Mouse (Mus musculus) kidney, postnatal 0 days (tissue): ENCODE data around the gene Supt3. TPM values are rescaled to one million over a fixed set of nuclear protein-coding genes. Genes with fewer than 3 reads are reported as not detected.

ENCODE experiments used
- ATAC-seq: fragments of 200-750 bp; cut with Nextera tagmentation; replicated peaks from 2 replicates; pipeline ENCODE4 v1.8.0; 2017; ENCODE audit warnings: low read depth, moderate number of reproducible peaks, moderate TSS enrichment, moderate library complexity; ENCODE audit not compliant: low FRiP score
- DNase-seq: peaks from one replicate; pipeline ENCODE4 v3.0.0-alpha.2; 2016; ENCODE audit warnings: low spot score
- H3K27ac ChIP-seq: fragments of 300-500 bp; sonication (generic); 2 replicates; pipeline ENCODE4 v1.5.1; 2014; ENCODE audit warnings: mild to moderate bottlenecking
- H3K27me3 ChIP-seq: fragments of 300-500 bp; sonication (generic); 2 replicates; pipeline ENCODE4 v1.6.1; 2014; ENCODE audit warnings: low read length, mixed read lengths; ENCODE audit not compliant: insufficient read depth
- H3K36me3 ChIP-seq: fragments of 300-500 bp; sonication (generic); 2 replicates; pipeline ENCODE4 v1.6.1; 2014; ENCODE audit warnings: low read length, mixed read lengths; ENCODE audit not compliant: insufficient read depth
- H3K4me1 ChIP-seq: fragments of 300-500 bp; sonication (generic); replicated peaks from 2 replicates; pipeline ENCODE4 v1.6.1; 2014; ENCODE audit warnings: antibody characterized with exemption, low read length, mixed read lengths; ENCODE audit not compliant: insufficient read depth
- H3K4me2 ChIP-seq: fragments of 300-500 bp; sonication (generic); 2 replicates; pipeline ENCODE4 v1.6.1; 2014; ENCODE audit warnings: mild to moderate bottlenecking, low read length, moderate library complexity, mixed read lengths
- H3K4me3 ChIP-seq: fragments of 300-500 bp; sonication (generic); replicated peaks from 2 replicates; pipeline ENCODE4 v1.5.1; 2014; ENCODE audit warnings: low read depth, low read length
- H3K9ac ChIP-seq: fragments of 300-500 bp; sonication (generic); 2 replicates; pipeline ENCODE4 v1.6.1; 2014; ENCODE audit warnings: low read depth, low read length
- H3K9me3 ChIP-seq: fragments of 300-500 bp; sonication (generic); replicated peaks from 2 replicates; pipeline ENCODE4 v1.6.1; 2016; ENCODE audit warnings: low read length, inconsistent platforms, mixed read lengths
- CTCF ChIP-seq: IDR thresholded peaks from 2 replicates; pipeline ENCODE4 v1.5.1; 2016; ENCODE audit warnings: antibody characterized with exemption, low read depth, mild to moderate bottlenecking, moderate library complexity
- WGBS: fragments of 180-500 bp; shearing (Covaris S2); extraction: QIAGEN DNeasy Blood & Tissue Kit; methylation state at CpG from one replicate; pipeline ENCODE4 v1.1.7; 2014; 5-methylcytosine and 5-hydroxymethylcytosine counted together
- polyA plus RNA-seq: library from polyadenylated mRNA; unstranded; fragments of >200 nt; fragmentation: Nextera tagmentation; extraction: Ambion mirVana; gene quantifications from 2 replicates; pipeline ENCODE4 v1.2.1, GENCODE M21; 2015

The Supt3 gene
- polyA plus RNA-seq, 1 experiment from 2014 or later: 19.2 TPM

DNA sequence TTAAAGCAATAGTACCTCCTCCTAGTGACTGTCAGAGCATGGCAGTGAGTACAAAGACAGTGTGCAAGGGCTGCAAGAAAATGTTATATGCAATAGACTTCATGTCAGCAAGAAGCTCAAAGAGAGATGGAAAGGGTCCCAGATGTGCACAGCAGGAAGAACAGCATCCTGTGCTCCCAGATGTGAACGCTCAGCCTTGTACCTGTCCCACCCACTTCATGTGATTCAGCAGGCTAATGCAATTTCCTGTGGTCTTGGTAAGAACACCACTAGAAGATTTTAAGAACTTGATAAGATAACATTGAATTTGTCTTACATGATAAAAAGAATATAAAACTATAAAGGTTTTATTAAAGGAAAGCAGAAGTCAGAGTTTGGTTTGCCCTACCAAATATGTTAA lies 230.5 kb downstream of the Supt3 start:
- TF ChIP-seq CTCF: no peak
- Histone ChIP-seq H3K27ac (no peak overlapping the region), H3K9ac (no peak overlapping the region), H3K36me3 (no peaks in the 10 kb centered on the region), H3K9me3 (no peaks in the 10 kb centered on the region), H3K27me3 (no peaks in the 10 kb centered on the region), H3K4me2 (no peak overlapping the region), H3K4me1 (no peaks in the 10 kb centered on the region), H3K4me3 (no peak overlapping the region)
- WGBS: 70% methylated on average over 1 of the region's 1 CpGs
- ATAC-seq (no peak), DNase-seq (no peak)

DNA sequence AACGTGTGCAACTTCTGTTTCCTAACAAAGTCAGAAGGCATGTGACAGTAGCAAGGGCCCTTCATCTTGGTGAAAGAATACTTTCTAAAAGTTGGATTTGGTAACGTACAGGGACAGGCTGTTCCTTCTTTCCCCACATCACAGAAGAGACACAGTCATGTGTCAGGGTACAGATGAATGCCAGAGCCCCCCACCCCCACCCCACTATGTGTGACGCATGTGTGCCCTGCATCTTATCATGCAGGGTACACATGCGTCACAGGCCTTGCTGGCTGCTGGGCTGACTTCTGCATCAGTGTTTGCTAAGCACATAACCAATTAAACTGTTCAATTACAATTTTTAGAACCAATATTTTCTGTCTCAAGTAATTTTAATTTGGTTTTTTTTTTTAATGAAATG lies 231.7 kb downstream of the Supt3 start:
- H3K4me3 ChIP-seq: no peak overlapping the region
- no peaks in the 10 kb centered on the region for H3K27me3 ChIP-seq
- DNase-seq (no peak), ATAC-seq (no peak)
- H3K4me1 ChIP-seq: no peaks in the 10 kb centered on the region
- H3K27ac ChIP-seq: no peak overlapping the region
- no peak overlapping the region for H3K9ac ChIP-seq
- 74% methylated on average over 4 of the region's 4 CpGs for WGBS
- H3K4me2 ChIP-seq: no peak overlapping the region
- H3K36me3 ChIP-seq: no peaks in the 10 kb centered on the region
- no peak for TF ChIP-seq CTCF
- no peaks in the 10 kb centered on the region for H3K9me3 ChIP-seq

DNA sequence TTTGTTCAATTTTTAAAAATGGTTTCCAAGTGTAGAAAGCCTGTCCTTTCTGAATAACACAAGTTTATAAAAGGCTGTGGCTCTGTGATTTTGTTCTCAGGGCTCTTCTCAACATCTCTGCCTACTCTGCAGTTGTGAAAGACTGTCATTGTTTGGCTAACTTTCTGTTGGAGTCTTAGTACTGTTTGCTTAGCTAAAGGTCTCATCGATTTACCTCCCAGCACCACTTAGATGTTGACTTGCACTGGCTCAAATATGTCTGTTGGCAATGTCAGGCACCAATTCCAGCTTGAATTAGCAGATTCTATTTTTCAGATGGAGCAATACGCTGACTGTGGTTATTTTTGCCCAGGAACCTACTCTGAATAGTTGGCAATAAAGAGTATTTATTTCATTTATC lies 233.5 kb downstream of the Supt3 start:
- no peak for ATAC-seq
- DNase-seq: no peak
- H3K27ac ChIP-seq: no peak overlapping the region
- no peaks in the 10 kb centered on the region for H3K27me3 ChIP-seq
- 85% methylated on average over 2 of the region's 2 CpGs for WGBS
- H3K9ac ChIP-seq: no peak overlapping the region
- H3K4me1 ChIP-seq: no peaks in the 10 kb centered on the region
- H3K4me2 ChIP-seq: no peak overlapping the region
- no peaks in the 10 kb centered on the region for H3K36me3 ChIP-seq
- H3K4me3 ChIP-seq: no peak overlapping the region
- TF ChIP-seq CTCF: no peak
- H3K9me3 ChIP-seq: no peaks in the 10 kb centered on the region

DNA sequence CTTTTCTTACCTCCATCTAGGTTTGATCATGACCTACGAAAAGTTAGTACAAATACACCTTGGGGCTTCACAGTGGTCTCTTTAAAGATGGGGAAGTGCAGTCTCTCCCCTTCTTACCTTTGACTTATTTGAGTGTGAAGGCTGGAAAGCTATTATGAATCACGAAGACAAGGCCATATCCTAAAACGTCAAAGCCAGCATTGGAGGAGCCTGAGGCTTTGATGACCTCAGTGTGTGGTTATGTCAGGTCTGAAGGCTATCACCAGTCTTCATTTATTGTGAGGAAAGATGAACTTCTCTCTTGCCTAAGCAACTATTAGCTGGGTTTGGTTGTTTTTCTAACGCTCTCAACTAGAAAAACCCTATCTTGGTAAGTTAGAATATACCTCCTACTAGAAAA lies 239.8 kb downstream of the Supt3 start:
- WGBS: 85% methylated on average over 4 of the region's 4 CpGs
- ATAC-seq: no peak
- Histone ChIP-seq H3K27ac (no peak overlapping the region), H3K4me1 (no peaks in the 10 kb centered on the region), H3K4me3 (no peak overlapping the region), H3K27me3 (no peaks in the 10 kb centered on the region), H3K36me3 (no peaks in the 10 kb centered on the region), H3K9me3 (no peaks in the 10 kb centered on the region), H3K9ac (no peak overlapping the region), H3K4me2 (no peak overlapping the region)
- TF ChIP-seq CTCF: no peak
- no peak for DNase-seq

DNA sequence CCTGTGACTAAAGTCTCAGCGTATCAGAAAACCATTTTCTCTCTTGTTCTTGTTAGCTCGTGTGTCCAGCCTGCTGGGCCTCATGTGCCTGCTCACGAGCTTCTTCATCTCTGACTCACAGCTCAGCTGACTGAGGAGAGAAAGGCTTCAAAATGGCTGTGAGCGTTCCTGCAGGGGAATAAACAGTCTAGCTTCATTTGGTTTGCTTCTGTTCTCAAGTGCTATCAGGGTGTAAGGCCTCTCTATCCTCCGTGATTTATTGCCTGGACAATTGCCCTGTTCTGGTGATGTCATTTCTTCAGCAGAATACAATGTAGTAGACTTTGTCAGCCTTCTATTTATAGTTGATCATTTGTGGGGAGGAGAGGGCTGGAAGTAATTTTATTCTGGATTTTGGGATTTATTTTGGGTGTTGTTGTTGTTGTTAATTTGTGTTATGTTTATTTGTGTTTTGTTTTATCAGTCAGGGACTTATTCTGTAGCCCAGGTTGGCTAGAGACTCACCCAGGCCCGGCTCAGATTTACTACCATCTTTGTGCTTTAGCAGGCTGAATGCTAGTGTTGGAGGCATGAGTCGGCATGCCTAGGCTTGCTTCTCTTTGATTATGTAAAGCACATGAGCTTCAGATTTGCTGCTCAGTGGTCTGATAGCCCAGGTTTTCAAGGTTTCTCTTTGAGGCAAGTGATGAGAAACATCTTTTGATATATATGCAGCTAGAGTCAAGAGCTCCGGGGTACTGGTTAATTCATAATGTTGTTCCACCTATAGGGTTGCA lies 243.4 kb downstream of the Supt3 start:
- H3K27me3 ChIP-seq: no peaks in the 10 kb centered on the region
- ATAC-seq: no peak
- no peaks in the 10 kb centered on the region for H3K36me3 ChIP-seq
- no peak overlapping the region for H3K9ac ChIP-seq
- no peak overlapping the region for H3K4me3 ChIP-seq
- H3K9me3 ChIP-seq: no peaks in the 10 kb centered on the region
- H3K4me1 ChIP-seq: no peaks in the 10 kb centered on the region
- H3K4me2 ChIP-seq: no peak overlapping the region
- H3K27ac ChIP-seq: no peak overlapping the region
- WGBS: 53% methylated on average over 8 of the region's 8 CpGs
- DNase-seq: peak; percentile 52
- no peak for TF ChIP-seq CTCF

DNA sequence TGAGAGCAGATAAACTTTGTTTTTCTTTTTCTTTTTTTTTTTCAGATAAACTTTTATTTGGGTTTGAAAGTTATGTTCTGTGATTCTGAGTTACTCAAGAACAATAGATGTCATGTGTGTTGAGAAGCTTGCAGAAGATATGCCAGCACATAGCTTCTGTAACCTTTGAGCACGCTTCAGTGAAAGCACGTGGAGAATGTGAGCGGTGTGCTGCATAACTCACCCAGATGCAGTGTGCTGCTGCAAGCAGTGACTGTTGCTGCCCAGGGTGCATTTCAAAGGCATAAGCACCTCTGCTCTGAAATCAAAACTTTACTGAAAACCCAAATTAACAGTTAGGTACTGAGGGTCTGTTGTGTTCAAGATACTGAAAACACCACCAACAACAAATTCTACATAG lies 251.5 kb downstream of the Supt3 start:
- H3K27me3 ChIP-seq: no peaks in the 10 kb centered on the region
- H3K36me3 ChIP-seq: no peaks in the 10 kb centered on the region
- 30% methylated on average over 3 of the region's 3 CpGs for WGBS
- H3K27ac ChIP-seq: no peak overlapping the region
- H3K9me3 ChIP-seq: no peaks in the 10 kb centered on the region
- TF ChIP-seq CTCF: no peak
- DNase-seq (peak; percentile 51), ATAC-seq (no peak)
- no peak overlapping the region for H3K4me3 ChIP-seq
- no peak overlapping the region for H3K4me2 ChIP-seq
- no peaks in the 10 kb centered on the region for H3K4me1 ChIP-seq
- no peak overlapping the region for H3K9ac ChIP-seq

DNA sequence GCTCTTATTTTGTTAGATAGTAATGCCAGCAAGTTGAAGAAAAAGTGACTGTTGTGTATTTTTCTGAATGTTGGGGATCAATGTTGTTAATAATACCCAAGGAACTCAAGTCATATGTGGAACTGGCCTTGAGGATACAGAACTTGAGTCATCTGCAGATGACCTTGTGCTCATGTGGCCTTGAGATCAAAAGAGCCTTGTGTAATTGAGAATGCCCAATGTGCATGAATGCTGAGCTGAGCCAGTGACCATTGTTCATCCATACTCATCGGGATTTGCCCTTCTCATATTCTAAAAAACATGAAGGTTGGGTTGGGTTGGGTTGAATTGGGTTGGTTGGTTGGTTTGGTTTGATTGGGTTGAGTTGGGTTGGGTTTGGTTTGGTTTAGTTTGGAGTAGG lies 252.2 kb downstream of the Supt3 start:
- Histone ChIP-seq H3K36me3 (no peaks in the 10 kb centered on the region), H3K9me3 (no peaks in the 10 kb centered on the region), H3K9ac (no peak overlapping the region), H3K4me3 (no peak overlapping the region), H3K27me3 (no peaks in the 10 kb centered on the region), H3K4me2 (no peak overlapping the region), H3K27ac (no peak overlapping the region), H3K4me1 (no peaks in the 10 kb centered on the region)
- TF ChIP-seq CTCF: no peak
- no peak for ATAC-seq
- no peak for DNase-seq
- WGBS: 86% methylated on average over 1 of the region's 1 CpGs
